Mouse (Mus musculus): ENCODE results near the gene Incenp. TPM values are rescaled to one million over a fixed set of nuclear protein-coding genes. Genes with fewer than 3 reads are reported as not detected.
"Not testable (repeated sequence)": the region's sequence is repeated elsewhere in the genome, so short reads cannot be mapped to it uniquely, and the experiment has no call there.

Incenp gene
- total RNA-seq, 2 experiments from 2014 or later: 83.4 to 222 TPM

DNA sequence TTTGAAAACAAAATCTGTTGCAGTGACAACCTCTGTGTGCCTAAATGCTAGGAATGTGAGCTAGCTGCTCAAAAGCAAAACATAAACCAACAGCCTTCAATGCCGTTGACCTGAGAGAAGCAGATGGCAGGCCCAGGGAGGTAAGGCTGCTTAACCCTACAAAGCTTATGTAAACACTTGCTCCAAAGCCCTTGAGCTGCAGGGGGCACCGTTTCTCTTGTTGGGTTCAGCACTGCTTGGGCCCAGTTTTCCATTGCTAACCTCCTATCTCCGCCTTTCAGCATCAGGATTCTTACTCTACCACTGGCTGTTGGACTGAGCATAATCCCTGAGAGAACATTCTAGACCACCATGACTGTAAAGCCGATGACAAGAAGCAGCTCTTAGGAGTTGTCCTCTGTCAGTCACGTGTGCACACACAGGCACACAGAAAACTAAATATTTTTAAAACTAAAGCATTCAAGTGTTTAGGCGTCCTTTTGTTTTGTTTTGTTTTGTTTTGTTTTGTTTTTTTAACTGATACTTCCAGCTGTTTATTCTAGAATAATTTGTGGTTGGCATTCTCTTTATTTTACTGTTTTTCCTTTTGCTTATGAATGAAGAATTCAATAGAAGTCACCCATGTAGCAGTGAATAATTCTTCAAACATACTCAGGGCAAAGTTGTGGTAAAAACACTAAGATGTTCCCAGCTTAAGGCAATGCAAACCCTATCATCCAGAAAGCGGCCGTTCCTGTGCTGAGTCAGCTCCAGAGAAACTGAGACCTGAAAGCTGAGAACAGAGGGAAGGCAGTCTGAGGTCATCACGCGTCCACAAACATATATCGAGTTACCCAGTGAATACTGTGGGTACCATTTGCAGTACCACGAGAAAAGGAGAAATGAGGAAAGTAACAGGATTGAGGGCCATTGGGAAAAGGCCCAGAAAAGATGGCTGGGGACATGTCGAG, 21.8 kb upstream of the Incenp start:
- ATAC-seq (replicated peaks; ENCODE audit: low FRiP score, low TSS enrichment, poor library complexity, severe bottlenecking): 0 out of 2 replicates have a peak, but pooled peaks have one; percentile 34

DNA sequence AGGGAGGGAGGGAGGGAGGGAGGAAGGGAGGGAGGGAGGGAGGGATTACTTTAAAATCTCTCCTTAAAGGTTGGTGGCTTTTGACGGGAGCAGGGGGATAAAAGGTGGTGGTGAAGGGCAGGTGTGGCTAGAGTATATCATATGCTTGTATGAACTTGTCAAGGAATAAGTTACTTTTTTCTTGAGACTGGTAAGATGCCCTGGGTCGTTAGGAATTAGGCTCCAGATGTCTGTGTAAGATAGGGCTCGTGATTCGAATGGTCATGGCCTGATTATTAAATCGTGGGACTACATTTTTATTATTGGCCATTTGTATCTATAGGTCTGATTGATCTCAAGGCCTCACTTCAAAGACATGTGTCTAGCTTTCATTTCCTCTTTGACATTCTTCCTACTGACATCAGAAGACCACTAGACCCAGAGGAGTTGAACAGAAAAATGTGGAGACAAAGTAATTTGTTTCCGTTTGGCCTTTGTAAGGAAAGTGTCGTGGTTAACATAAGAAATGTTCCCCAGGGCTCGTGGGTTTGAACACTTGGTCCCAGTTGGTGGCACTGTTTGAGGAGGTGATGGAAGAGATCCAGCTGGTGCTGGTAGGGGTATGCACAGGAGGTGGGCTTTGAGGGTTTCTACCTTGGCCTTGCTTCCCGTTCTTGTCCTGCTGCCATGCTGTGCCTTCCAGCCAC, 19.0 kb upstream of the Incenp start:
- ATAC-seq (replicated peaks; ENCODE audit: low FRiP score, low TSS enrichment, poor library complexity, severe bottlenecking): no peak

DNA sequence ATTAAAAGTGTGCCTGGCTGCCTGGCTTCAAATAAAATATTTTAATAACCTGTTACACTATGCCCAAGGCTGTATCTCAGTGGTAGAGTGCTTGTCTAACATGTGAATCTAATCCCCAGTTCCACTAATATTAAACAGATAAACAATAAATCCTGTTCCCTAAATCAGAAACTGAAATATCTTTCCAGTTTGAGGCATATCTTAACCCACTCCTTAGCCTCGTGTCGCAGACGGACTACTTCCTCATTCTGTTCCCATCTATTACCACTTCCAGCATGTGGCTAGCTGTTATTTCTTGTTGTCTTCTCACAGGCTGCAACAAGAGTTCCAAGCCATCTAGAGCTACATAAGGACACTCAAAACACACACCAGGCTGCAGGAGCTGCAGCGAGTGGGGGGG, 18.4 kb upstream of the Incenp start:
- ATAC-seq (replicated peaks; ENCODE audit: low FRiP score, low TSS enrichment, poor library complexity, severe bottlenecking): no peak

DNA sequence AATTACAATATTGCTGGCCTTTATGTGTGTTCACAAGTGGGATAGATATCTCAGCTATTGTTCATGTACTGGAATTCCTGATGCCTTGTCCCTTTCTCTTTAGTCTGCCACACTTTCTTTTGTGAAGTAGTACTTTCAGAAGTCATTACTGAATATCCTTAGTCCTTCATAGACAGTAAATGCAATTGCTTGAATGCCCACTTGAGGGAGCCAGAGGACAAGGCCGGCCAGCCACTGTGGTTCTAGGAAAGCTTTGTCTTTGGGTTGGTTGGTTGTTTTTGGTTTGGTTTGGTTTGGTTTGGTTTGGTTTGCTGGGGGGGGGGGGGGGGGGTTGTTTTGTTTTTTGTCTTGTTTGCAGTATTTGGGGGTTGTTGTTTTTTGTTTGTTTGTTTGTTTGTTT, 16.6 kb upstream of the Incenp start:
- ATAC-seq (replicated peaks; ENCODE audit: low FRiP score, low TSS enrichment, poor library complexity, severe bottlenecking): peak; percentile 77; the same call in 1 of the 2 replicates

DNA sequence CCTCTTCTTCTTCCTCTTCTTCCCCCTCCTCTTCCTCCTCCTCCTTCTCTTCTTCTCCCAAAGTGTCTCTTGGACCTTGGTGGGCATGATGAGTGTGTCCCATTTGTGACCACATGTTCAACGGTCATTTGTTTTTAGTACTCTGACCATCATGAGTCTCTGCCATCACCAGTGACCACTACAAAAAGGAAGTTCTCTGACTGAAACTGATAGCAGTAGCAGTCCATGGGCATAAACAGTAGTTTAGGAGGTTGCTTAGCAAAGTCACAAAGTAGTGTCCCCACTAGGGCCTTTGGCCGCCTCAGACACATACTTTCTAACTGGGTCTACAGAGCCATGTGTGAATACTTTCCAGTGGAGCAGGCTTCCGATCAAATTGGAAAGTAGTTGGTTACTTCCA, 15.0 kb upstream of the Incenp start:
- no peak for ATAC-seq (replicated peaks; ENCODE audit: low FRiP score, low TSS enrichment, poor library complexity, severe bottlenecking)

DNA sequence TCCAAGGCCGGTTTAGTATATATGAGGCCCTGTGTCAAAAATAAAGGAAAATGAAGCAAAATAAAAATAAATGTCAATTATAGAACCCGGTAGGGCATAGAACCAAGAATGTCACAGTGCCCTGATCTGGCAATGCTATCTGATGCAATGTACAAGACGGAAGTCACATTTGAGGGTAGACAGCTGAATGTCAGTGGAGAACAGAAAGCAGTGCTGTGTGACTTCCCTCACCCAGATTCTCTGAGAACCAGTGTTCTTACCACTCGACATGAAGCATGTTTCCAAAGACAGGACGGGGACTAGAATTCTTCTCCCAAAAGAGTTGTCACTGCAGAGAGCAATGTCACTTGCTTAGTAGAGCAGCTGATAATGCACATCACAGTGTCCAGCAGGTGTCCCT, 14.4 kb upstream of the Incenp start:
- ATAC-seq (replicated peaks; ENCODE audit: low FRiP score, low TSS enrichment, poor library complexity, severe bottlenecking): no peak

DNA sequence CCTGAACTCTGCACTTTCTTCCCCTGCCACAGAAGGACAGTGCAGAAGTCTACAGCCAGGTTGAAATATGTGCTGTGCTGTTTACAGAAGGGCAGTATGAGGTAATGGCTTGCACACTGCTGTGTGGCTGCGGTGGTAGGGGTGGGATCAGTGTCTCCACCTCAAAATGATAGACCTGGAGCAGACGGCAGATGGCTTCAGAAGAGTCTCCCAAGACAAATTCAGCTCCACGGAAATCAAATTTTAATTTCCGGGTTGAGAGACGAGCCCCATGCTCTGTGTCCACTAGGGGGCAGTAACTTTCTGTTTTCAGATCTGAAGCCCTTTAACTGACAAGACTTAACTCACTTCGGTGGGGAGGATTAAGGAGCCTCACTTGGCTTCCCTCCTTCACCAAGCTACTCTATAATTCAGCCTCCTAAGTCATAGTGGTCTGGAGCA, 12.0 kb upstream of the Incenp start:
- ATAC-seq (replicated peaks; ENCODE audit: low FRiP score, low TSS enrichment, poor library complexity, severe bottlenecking): peak; percentile 71

DNA sequence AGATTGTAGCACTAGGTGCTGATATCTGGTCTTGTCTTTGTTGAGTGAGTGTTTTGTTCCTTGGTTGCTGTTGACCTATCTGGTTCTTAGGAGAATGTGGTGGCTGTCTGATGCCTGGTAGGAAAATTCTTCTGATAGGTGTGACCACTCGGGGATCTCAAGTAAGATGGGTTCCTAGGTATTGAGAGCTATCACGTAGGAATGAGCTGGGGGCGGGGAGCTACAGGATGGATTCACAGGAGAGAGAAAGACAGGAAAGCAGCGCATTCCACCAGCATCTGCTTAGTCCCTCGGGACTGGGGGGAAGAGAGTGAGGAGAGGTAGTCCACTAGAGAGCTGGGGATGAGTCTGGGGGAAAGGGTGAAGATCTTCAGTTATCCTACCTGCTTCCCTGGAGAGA, 10.0 kb upstream of the Incenp start:
- no peak for ATAC-seq (replicated peaks; ENCODE audit: low FRiP score, low TSS enrichment, poor library complexity, severe bottlenecking)

DNA sequence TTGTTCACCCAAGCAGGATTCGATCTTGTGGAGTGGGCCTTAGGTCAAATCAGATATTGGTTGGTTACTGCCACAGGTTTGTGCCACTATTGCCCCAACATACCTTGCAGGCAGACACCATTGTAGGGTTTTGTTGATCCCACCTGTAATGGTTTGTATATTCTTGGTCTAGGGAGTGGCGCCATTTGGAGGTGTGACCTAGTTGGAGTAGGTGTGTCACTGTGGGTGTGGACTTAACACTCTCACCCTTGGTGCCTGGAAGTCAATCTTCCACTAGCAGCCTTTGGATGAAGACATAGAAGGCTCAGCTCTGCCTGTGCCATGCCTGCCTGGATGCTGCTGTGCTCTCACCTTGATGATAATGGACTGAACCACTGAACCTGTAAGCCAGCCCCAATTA, 1.3 kb upstream of the Incenp start:
- ATAC-seq (replicated peaks; ENCODE audit: low FRiP score, low TSS enrichment, poor library complexity, severe bottlenecking): not testable (repeated sequence)

DNA sequence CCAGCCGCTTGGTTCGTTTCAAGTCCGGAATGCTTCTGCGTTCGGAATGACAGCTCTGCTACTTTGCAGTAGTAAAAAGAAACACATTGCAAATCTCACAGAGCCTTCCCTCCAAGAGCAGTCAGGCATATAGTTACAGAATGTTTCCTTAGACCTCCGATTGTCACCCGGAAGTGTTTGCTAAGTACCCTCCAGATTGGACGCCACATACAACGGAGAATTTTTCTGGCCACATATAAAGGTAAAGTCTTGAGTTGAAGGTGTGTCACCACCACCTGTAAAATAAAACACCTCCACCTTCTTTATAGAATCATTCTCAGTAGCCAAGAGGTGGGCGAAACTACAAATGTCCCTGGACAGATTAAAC, 412 bp upstream of the Incenp start:
- ATAC-seq (replicated peaks; ENCODE audit: low FRiP score, low TSS enrichment, poor library complexity, severe bottlenecking): peak; percentile 46

DNA sequence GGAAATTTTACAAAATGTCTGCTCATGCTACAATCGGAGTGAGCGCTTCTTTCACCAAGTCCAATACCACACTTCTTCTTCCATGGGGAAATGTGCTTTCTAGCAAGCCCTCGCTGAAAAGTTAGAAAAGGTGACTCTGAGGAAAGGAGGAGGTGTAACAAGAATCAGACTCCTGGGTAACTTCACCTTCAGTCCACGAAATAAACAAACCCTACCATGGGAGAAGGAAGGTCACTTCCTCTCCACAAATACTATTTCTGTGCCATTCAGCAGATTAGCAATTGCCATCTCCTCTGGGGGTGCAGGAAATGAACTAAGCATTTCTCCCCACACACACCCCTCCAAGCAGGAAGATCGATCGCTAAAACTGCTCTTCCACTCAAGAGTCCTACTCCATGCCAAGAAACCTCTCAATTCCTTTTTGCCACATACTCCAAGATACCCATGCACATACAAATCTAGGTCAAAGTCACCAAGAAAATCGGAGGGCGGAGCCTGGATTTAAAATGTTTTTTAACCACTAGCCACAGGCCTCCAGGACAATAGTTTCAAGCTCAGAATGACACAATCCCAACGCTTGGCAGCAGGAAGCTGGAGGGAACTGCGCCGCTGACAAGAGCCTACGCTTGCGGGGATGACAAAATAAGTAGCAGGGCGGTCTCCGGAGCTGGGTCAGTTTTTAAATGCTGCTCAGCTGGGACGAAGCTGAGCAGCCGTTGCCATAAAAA, 848 bp downstream of the Incenp start:
- ATAC-seq (replicated peaks; ENCODE audit: low FRiP score, low TSS enrichment, poor library complexity, severe bottlenecking): 0 out of 2 replicates have a peak, but pooled peaks have one; percentile 12

DNA sequence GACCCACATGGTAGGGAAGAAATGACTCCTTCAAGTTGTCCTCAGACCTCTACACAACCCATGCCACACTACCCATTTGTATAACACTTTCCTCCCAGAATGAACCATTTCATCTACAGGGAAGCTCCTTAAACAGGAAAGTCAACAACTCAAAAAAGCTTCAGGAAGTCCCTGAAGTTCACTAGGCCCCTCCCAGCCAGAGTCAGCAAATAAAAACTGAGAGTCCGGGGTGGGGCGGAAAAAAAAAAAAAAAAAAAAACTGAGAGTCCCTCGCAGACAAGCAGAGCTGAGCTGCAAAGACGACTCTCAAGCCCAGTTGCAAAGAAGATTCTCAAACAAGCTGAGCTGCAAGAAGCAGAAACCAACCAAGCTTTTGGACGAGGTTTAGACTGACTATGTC, 3.3 kb downstream of the Incenp start:
- ATAC-seq (replicated peaks; ENCODE audit: low FRiP score, low TSS enrichment, poor library complexity, severe bottlenecking): no peak

DNA sequence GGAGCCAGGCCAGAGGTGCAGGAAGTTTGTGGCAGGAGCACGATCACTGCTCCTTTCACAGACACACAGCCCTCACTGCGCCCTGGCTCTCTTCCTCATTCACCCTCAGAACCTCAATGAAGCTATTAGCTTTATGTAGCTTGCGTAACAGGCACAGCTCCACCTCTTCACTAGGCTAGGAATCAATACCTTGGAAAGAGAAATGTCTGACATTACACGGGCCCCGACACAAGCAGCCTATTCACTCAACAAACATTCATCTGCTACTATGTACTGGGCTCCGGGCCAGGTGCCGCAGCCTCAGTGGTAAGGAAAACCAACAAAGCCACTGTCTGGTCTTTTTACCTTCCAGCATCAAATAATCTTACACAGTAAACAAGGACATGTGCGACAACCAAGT, 12.6 kb downstream of the Incenp start:
- ATAC-seq (replicated peaks; ENCODE audit: low FRiP score, low TSS enrichment, poor library complexity, severe bottlenecking): no peak

DNA sequence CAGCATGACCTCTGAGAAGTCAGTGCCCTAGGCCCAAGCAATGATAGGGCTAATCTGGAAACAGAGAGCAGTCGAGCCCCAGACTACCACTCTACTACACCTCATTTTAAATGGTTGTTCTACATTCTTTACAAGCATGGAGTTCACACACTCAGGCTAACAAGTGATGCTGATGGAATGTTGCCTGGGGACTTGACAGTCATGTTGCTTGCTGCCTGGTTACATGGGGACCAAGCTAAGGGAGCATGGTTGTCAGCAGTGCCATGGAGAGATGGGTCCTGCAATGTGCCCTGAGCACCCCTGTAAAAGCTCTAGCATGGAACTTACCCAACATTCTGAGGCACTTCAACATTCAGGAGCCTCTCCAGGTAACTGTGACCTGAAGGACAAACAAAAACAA, 13.0 kb downstream of the Incenp start:
- no peak for ATAC-seq (replicated peaks; ENCODE audit: low FRiP score, low TSS enrichment, poor library complexity, severe bottlenecking)

DNA sequence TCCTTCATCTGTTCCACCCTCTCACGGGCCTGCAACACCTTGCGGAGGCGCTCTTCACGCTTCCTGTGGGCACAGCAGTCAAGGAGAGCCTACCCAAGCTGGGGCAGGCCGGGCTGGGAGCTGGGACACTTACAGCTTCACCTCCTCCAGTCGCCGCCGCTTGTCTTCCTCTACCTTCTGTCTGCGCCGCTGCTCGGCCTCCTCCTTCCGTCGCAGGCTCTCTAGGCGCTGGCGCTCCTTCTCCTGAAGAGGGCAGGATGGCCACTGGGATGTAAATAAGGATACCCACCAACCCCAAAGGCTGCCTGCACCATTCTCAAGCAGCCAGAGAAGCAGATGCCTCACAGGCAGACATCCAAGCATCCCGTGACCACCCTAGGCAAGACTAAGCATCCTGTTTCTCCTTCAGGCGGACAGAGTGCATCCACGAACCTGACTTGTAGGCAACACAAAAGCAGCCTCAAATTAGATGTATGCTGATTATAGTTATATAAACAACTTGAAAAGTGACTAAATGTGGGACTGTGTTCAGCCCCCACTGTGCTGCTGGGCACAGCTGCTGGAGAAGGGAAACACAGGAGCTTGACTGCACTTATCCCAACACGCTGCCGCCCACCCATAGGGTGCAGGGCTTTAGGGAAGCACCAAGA, 21.0 kb downstream of the Incenp start:
- ATAC-seq (replicated peaks; ENCODE audit: low FRiP score, low TSS enrichment, poor library complexity, severe bottlenecking): no peak

DNA sequence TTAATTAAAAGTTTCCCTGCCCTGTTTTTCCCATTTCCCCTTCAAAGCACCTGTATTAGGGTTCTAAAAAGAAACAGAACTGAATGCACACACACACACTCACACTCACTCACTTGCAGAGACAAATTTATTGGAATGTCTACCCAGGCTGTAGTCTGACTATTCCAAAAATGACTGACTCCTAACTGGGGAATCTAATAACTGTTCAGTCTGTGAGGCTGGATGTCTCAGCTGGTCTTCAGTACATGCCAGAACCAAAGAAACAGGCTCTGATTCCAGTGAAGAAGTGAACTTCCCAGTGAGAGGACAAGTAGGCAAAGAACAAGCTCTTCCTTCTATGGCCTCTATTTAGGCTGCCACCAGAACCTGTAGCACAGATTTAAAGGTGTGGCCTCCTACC, 33.9 kb downstream of the Incenp start:
- no peak for ATAC-seq (replicated peaks; ENCODE audit: low FRiP score, low TSS enrichment, poor library complexity, severe bottlenecking)

DNA sequence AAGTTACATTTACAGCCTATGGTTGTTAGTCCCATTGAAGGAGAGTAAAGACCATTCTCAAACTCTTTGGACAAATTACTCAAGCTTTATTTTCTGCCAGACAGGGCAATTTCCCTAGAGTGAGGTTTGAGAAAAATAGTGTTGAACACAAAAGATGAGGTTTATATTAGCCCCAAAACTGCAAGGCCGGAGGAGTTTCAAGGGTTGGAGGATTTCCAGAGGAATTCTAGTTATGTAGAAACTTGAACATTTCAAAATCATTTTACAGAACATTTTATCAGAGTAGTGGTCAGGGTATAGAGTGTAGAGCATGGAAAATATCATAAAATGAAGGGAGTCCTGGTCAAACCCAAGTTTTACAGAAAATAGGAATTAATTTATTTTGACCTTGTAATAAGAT, 34.5 kb downstream of the Incenp start:
- no peak for ATAC-seq (replicated peaks; ENCODE audit: low FRiP score, low TSS enrichment, poor library complexity, severe bottlenecking)

DNA sequence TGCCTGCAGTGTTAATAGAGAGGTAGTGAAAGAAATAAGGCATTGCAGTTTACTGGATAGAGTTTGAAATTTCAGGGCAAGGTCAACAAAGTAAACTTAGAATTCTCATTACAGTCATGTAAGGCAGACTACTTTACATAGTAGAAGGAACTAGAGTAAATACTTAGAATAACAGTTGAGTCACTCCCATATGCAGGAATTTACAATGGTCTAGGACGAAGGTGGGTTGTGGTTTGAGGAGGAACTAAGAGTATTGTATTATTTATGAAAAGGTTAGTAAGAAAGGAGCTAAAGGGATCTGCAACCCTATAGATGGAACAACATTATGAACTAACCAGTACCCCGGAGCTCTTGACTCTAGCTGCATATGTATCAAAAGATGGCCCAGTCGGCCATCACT, 38.5 kb downstream of the Incenp start:
- not testable (repeated sequence) for ATAC-seq (replicated peaks; ENCODE audit: low FRiP score, low TSS enrichment, poor library complexity, severe bottlenecking)

DNA sequence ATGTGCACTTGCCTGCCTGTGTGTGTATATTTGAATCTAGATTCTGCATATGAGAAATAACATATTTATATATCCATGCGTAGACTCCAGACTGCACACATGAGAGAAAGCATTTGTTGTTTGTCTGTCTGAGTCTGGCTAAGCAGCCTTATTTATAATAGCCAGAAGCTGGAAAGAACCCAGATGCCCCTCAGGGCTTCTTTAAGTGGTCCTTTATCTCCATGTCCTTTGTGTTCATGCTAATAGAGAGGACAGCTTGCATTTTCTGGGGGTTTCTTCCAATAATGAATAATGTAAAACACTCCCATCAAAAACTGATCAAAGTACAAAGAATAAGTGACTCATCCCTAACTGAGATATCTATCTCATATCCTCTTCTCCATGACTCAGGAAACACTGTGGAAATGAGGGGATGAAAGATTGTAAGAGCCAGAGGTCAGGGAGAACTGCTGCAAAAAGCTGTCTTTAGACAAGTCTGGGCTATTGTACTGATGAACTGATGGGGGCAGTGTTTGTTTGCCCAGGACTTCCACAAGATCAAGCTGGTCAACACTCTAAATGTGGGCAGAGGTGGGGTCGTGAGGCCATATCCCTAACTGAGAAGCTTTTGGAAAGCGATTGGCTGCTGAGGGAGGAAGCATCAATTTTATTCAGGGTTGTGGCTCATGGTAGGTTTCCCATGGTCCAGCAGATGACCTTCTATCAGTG, 49.8 kb downstream of the Incenp start:
- not testable (repeated sequence) for ATAC-seq (replicated peaks; ENCODE audit: low FRiP score, low TSS enrichment, poor library complexity, severe bottlenecking)
